Mouse (Mus musculus) embryonic fibroblast, embryonic 13.5 days (primary cell): ENCODE data around the gene Spag17.

Source experiments
- CTCF ChIP-seq: IDR thresholded peaks from 2 replicates; pipeline ENCODE4 v1.5.1; 2011; ENCODE audit warnings: mild to moderate bottlenecking, control low read depth, low read length, moderate library complexity, borderline replicate concordance; ENCODE audit not compliant: insufficient read depth
- POLR2A ChIP-seq: IDR thresholded peaks from 2 replicates; pipeline ENCODE4 v1.6.1; 2011; ENCODE audit warnings: low read depth, mild to moderate bottlenecking, control low read depth, low read length, moderate library complexity

- no peak for TF ChIP-seq CTCF
- TF ChIP-seq POLR2A, result no peak
These were observed at the start of gene Spag17 for GRCm38 (mm10) chr3:99885187-99885811.
